Mouse (Mus musculus) adrenal gland, postnatal 10 days (tissue): ENCODE measurements around the gene Olfr1259. TPM values are rescaled to one million over a fixed set of nuclear protein-coding genes. Genes with fewer than 3 reads are reported as not detected.
"Not testable (repeated sequence)": the region's sequence is repeated elsewhere in the genome, so short reads cannot be mapped to it uniquely, and the experiment has no call there.

Experiments used
- DNase-seq: peaks from one replicate; pipeline ENCODE4 v3.0.0; 2021; ENCODE audit warnings: mixed read lengths
- long read RNA-seq, 2 experiments: library from polyadenylated mRNA; stranded (forward); transcript quantifications; one replicate each; pipeline ENCODE4 v2.0.0; 2021
- total RNA-seq, 2 experiments: library from RNA; stranded (reverse); gene quantifications; 2 replicates each; pipeline ENCODE4 v1.2.3; 2021

Gene Olfr1259
- total RNA-seq: not detected
- long read RNA-seq, experiment 1: 0 reads
- long read RNA-seq, experiment 2: 0 reads

- no peak for DNase-seq
Measured at GRCm38 (mm10) chr2:89948564-89948963, at the start of gene Olfr1259. Olfr1259 (minus strand) TSS chr2:89948664.

GRCm38 (mm10) chr2:89990921-89991320 lies 42.5 kb upstream of the Olfr1259 start, which contains the start of gene Olfr1261:
Olfr1261 (plus strand) TSS chr2:89991221.
- DNase-seq: no peak

GRCm38 (mm10) chr2:89977709-89978108 lies 29.2 kb upstream of the Olfr1259 start:
- DNase-seq: no peak

GRCm38 (mm10) chr2:89974184-89974583 lies 25.7 kb upstream of the Olfr1259 start, which contains the start of gene Olfr1260:
Olfr1260 (plus strand) TSS chr2:89974340.
- no peak for DNase-seq

GRCm38 (mm10) chr2:89927009-89927408 lies 21.5 kb downstream of the Olfr1259 start, which contains the start of gene Olfr1258:
Olfr1258 (plus strand) TSS chr2:89927309.
- DNase-seq: no peak

GRCm38 (mm10) chr2:89912616-89913015 lies 35.8 kb downstream of the Olfr1259 start:
- DNase-seq: not testable (repeated sequence)

Other genes starting within 250 kb of the Olfr1259 start
- not detected for gene Olfr1252, start 223.7 kb downstream of the Olfr1259 start, total RNA-seq
- gene Olfr1253, start 191.6 kb downstream of the Olfr1259 start, total RNA-seq: not detected
- gene Olfr1254, start 155.0 kb downstream of the Olfr1259 start, total RNA-seq: not detected
- gene Olfr1255, start 136.6 kb downstream of the Olfr1259 start, total RNA-seq: not detected
- not detected for gene Olfr1256, start 107.1 kb downstream of the Olfr1259 start, total RNA-seq
- not detected for gene Olfr48, start 100.5 kb downstream of the Olfr1259 start, total RNA-seq
- gene Olfr1257, start 70.2 kb downstream of the Olfr1259 start, total RNA-seq: not detected
- gene Olfr1258, start 21.4 kb downstream of the Olfr1259 start, total RNA-seq: not detected
- gene Olfr1260, start 25.7 kb upstream of the Olfr1259 start, total RNA-seq: not detected
- not detected for gene Olfr1261, start 42.6 kb upstream of the Olfr1259 start, total RNA-seq
- gene Olfr1262, start 51.5 kb upstream of the Olfr1259 start, total RNA-seq: not detected
- gene Olfr1263, start 63.5 kb upstream of the Olfr1259 start, total RNA-seq: not detected
- gene Olfr1264, start 76.9 kb upstream of the Olfr1259 start, total RNA-seq: not detected
- gene Olfr1265, start 86.7 kb upstream of the Olfr1259 start, total RNA-seq: not detected
- gene Olfr140, start 114.9 kb upstream of the Olfr1259 start, total RNA-seq: not detected
- not detected for gene Olfr1269, start 172.7 kb upstream of the Olfr1259 start, total RNA-seq
- gene Olfr32, start 193.6 kb upstream of the Olfr1259 start, total RNA-seq: not detected
- gene Olfr1270, start 204.4 kb upstream of the Olfr1259 start, total RNA-seq: not detected